ENCODE assay signal across 10 mouse cellular contexts in the genomic region with DNA sequence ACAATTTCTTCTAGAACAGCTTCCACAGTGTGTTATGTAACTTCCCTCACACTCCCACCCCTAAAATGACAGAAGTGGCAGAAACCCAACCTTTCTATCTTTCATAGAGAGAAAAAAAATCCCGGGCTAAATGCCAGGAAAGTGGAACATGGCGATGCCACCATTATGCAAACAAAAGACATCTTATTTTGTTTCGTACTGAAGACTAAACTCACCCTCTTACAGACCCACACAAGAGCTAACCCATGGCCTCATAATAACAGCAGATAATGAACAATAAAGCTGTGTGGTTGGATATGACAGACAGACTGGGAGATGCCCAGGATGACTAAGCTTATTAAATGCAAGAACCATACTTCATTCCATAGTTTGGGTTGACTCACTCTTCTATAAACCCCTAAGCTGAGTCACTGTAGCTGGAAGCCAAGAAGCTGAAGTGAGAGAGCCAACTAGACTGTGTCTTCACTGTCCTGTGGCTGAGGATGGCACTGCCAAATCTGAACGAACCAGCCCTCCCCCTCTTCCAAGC.
DNase-seq lines count a peak whose midpoint lies in the region; ATAC-seq lines count a peak whose summit lies in the region.
"Had no signal": no experiment of that assay in that cellular context is flagged by ENCODE, and none has a peak within 500 bp of the region (broad histone marks: within the 10 kb centered on the region; RNA-seq: fewer than 3 reads in every experiment).

No protein-coding gene starts in this region.

- DNase-seq in left cerebral cortex, adult 11 months (ENCODE audit: low spot score): peak; percentile 57
- no peak for DNase-seq in left cerebral cortex, postnatal 10 days (ENCODE audit: extremely low spot score in 1 of 2, low spot score in 2 of 2)
- peak; percentile 92 for DNase-seq in brain, adult 2 months (ENCODE audit: low read depth, low spot score)
- peak; percentile 16 for DNase-seq in gonadal fat pad, adult 2 months (ENCODE audit: low read depth)
- DNase-seq in right cerebral cortex, postnatal 10 days (ENCODE audit: low spot score in 2 of 2): peak; percentile 28 to 44
- DNase-seq in ovary, postnatal 14 days (ENCODE audit: low spot score): no peak
- DNase-seq: cerebellum, postnatal 36 days; kidney, adult 11 months; lung, adult 18-20 months had no signal

- no peak for ATAC-seq in activated CD4-positive, CD25-positive, alpha-beta regulatory T cell, adult 4 months

- intact Hi-C loops in left cerebral cortex, postnatal 10 days (cut with DNase I): no loop called here

Comparison
In these comparisons a context has a peak if more than half of its experiments do, and no peak if none do; other contexts are left out.
1. DNase-seq: peak in left cerebral cortex, adult 11 months (single experiment), brain, adult 2 months (single experiment), gonadal fat pad, adult 2 months (single experiment) and right cerebral cortex, postnatal 10 days (2 of 2); none in left cerebral cortex, postnatal 10 days (0 of 2) and ovary, postnatal 14 days (single experiment).